Mouse (Mus musculus) heart, embryonic 13.5 days (tissue): ENCODE data around the gene Vkorc1. TPM values are rescaled to one million over a fixed set of nuclear protein-coding genes. Genes with fewer than 3 reads are reported as not detected.
"Not testable (repeated sequence)": the region's sequence is repeated elsewhere in the genome, so short reads cannot be mapped to it uniquely, and the experiment has no call there.

Experiments
- ATAC-seq: fragments of 200-750 bp; cut with Nextera tagmentation; 2 replicates; pipeline ENCODE4 v1.8.0; 2017; ENCODE audit warnings: moderate TSS enrichment; ENCODE audit not compliant: insufficient number of reproducible peaks, low FRiP score, low TSS enrichment; ENCODE audit errors: extremely low read depth
- H3K27ac ChIP-seq: fragments of 300-500 bp; sonication (generic); replicated peaks from 2 replicates; pipeline ENCODE4 v1.5.1; 2015; ENCODE audit warnings: moderate library complexity, mild to moderate bottlenecking, inconsistent platforms
- H3K27me3 ChIP-seq: fragments of 300-500 bp; sonication (generic); replicated peaks from 2 replicates; pipeline ENCODE4 v1.6.1; 2015; ENCODE audit warnings: mild to moderate bottlenecking, inconsistent platforms
- H3K36me3 ChIP-seq: fragments of 300-500 bp; sonication (generic); 2 replicates; pipeline ENCODE4 v1.6.1; 2015; ENCODE audit warnings: mild to moderate bottlenecking, inconsistent platforms
- H3K4me1 ChIP-seq: fragments of 300-500 bp; sonication (generic); 2 replicates; pipeline ENCODE4 v1.6.1; 2015; ENCODE audit warnings: inconsistent platforms
- H3K4me2 ChIP-seq: fragments of 300-500 bp; sonication (generic); 2 replicates; pipeline ENCODE4 v1.6.1; 2015; ENCODE audit warnings: inconsistent platforms, mild to moderate bottlenecking, moderate library complexity
- H3K4me3 ChIP-seq: fragments of 300-500 bp; sonication (generic); 2 replicates; pipeline ENCODE4 v1.5.1; 2015; ENCODE audit warnings: moderate library complexity, mild to moderate bottlenecking, inconsistent platforms
- H3K9ac ChIP-seq: fragments of 300-500 bp; sonication (generic); 2 replicates; pipeline ENCODE4 v1.6.1; 2015; ENCODE audit warnings: inconsistent platforms, mild to moderate bottlenecking, moderate library complexity
- H3K9me3 ChIP-seq: fragments of 300-500 bp; sonication (generic); 2 replicates; pipeline ENCODE4 v1.6.1; 2016; ENCODE audit warnings: inconsistent platforms
- WGBS: fragments of 180-500 bp; shearing (Covaris S2); methylation state at CpG from one replicate; pipeline ENCODE4 v1.1.7; 2015; ENCODE audit warnings: mixed read lengths; 5-methylcytosine and 5-hydroxymethylcytosine counted together
- polyA plus RNA-seq: library from polyadenylated mRNA; unstranded; fragments of >200 nt; fragmentation: Nextera tagmentation; extraction: Ambion mirVana; gene quantifications from 2 replicates; pipeline ENCODE4 v1.2.1, GENCODE M21; 2015

The Vkorc1 gene
- 109 and 120 TPM in 2 replicates for polyA plus RNA-seq

- peak; percentile 98 for ATAC-seq
- under 1% methylated on average over 26 of the region's 26 CpGs for WGBS
These were observed at the start of gene Vkorc1, which contains the start of gene Gm21974 for GRCm38 (mm10) chr7:127895442-127895841. Gene Vkorc1, minus strand, starts transcription at chr7:127895617. Gene Gm21974, minus strand, starts transcription at chr7:127895454.

DNA sequence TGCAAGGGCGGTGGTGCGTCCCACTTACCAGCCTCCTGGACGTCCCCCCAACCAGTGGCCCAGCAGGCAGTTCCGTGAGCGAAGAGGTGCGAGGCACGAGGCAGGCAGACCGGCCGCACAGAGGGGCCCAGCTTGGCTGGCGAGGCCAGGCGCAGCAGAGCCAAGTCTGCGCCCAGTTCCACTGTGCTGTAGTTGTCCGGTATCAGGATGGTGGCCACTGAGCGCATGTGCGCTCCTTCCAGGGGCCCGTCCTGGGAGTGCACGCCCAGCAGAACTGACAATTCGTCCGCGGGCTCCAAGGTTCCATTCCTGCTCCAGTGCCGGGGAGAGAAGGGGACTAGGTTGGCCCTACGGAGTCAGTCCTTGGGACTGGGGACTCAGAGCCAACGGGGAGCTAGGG, 49.2 kb upstream of the Vkorc1 start:
- Histone ChIP-seq H3K4me2 (peak overlapping the region; percentile 58), H3K27ac (no peak overlapping the region), H3K27me3 (peaks cover 46% of the 10 kb centered on the region), H3K36me3 (no peaks in the 10 kb centered on the region), H3K9me3 (no peaks in the 10 kb centered on the region), H3K9ac (peak overlapping the region; percentile 55), H3K4me1 (peaks cover 7% of the 10 kb centered on the region), H3K4me3 (peak overlapping the region; percentile 31)
- ATAC-seq: no peak
- WGBS: 5% methylated on average over 23 of the region's 23 CpGs

More at GRCm38 (mm10) chr7:127895442-127895841, at the start of gene Vkorc1, which contains the start of gene Gm21974:
- Histone ChIP-seq H3K4me3 (peak within 1 kb of the TSS; percentile 71), H3K9me3 (no peaks in the 10 kb centered on the region), H3K36me3 (peaks cover 27% of the 10 kb centered on the region), H3K9ac (peak within 1 kb of the TSS; percentile 86), H3K4me1 (peaks cover 27% of the 10 kb centered on the region), H3K4me2 (peak within 1 kb of the TSS; percentile 87), H3K27me3 (no peaks in the 10 kb centered on the region; the same call in 1 of the 2 replicates), H3K27ac (peak within 1 kb of the TSS; percentile 81)

DNA sequence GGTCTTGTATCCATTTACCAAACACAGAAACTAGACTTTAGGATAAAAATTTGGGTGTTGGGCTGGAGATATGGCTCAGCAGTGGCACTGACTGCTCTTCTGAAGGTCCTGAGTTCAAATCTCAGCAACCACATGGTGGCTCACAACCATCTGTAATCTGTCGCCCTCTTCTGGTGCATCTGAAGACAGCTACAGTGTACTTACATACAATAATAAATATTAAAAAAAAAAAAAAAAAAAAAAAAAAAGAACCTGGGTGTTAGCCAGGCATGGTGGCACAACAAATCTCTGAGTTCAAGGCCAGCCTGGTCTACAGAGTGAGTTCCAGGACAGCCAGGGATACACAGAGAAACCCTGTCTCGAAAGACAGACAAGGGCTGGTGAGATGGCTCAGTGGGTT, 46.7 kb upstream of the Vkorc1 start:
- H3K36me3 ChIP-seq, H3K4me1 ChIP-seq, ATAC-seq, H3K27ac ChIP-seq, H3K9me3 ChIP-seq, H3K4me3 ChIP-seq, H3K9ac ChIP-seq, H3K4me2 ChIP-seq: not testable (repeated sequence)
- H3K27me3 ChIP-seq: peaks cover 44% of the 10 kb centered on the region
- 52% methylated on average over 2 of the region's 2 CpGs for WGBS

GRCm38 (mm10) chr7:127936216-127936884, 40.9 kb upstream of the Vkorc1 start:
- Histone ChIP-seq H3K4me3 (peak overlapping the region; percentile 75), H3K36me3 (no peaks in the 10 kb centered on the region), H3K4me1 (peaks cover 26% of the 10 kb centered on the region), H3K4me2 (peak overlapping the region; percentile 100), H3K27me3 (no peaks in the 10 kb centered on the region), H3K9ac (peak overlapping the region; percentile 94), H3K9me3 (no peaks in the 10 kb centered on the region), H3K27ac (peak overlapping the region; percentile 66; the same call in 1 of the 2 replicates)
- ATAC-seq: no peak
- WGBS: 50% methylated on average over 18 of the region's 18 CpGs

- Histone ChIP-seq H3K4me3 (peak overlapping the region; percentile 75), H3K9ac (peak overlapping the region; percentile 94), H3K27me3 (no peaks in the 10 kb centered on the region), H3K4me2 (peak overlapping the region; percentile 100), H3K27ac (peak overlapping the region; percentile 66), H3K4me1 (peaks cover 28% of the 10 kb centered on the region), H3K36me3 (no peaks in the 10 kb centered on the region), H3K9me3 (no peaks in the 10 kb centered on the region)
- no peak; the same call in 1 of the 2 replicates for ATAC-seq
- WGBS: under 1% methylated on average over 38 of the region's 38 CpGs
These were observed 40.3 kb upstream of the Vkorc1 start for GRCm38 (mm10) chr7:127935748-127936159.

DNA sequence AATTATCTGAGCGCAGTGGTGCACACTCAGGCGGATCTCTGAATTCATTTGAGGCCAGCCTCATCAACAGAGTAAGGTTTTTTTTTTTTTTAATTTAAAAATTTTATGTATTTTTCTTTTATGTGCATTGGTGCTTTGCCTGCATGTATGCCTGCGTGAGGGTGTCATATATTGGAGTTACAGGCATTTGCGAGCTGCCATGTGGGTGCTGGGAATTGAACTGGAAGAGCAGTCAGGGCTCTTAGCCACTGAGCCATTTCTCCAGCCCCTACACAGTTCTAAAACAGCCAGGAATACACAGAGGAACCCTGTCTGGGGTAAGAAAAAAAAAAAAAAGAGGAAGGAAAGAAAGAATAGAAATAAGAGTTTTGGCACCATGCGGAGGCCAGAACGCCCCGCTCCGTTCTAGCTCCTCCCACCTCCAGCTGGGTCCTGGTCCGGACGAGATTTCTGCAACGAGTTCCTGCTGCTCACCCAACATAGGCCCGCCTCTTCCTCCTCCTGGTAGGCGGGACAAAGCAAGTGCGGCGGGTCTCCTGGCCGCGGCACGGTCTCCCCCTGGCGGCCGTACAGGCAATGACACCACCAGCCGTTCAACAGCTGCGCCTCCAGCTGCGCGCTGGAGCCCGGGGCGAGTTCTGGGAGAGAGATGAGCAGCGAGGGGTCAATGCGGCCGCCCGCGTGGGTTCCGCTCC, 39.8 kb upstream of the Vkorc1 start:
- Histone ChIP-seq H3K36me3 (no peaks in the 10 kb centered on the region), H3K4me1 (peaks cover 28% of the 10 kb centered on the region), H3K27me3 (peaks cover 6% of the 10 kb centered on the region), H3K9ac (peak overlapping the region; percentile 94), H3K4me2 (peak overlapping the region; percentile 100), H3K9me3 (no peaks in the 10 kb centered on the region), H3K27ac (peak overlapping the region; percentile 72), H3K4me3 (peak overlapping the region; percentile 75)
- ATAC-seq: peak; percentile 91
- 7% methylated on average over 32 of the region's 32 CpGs for WGBS

DNA sequence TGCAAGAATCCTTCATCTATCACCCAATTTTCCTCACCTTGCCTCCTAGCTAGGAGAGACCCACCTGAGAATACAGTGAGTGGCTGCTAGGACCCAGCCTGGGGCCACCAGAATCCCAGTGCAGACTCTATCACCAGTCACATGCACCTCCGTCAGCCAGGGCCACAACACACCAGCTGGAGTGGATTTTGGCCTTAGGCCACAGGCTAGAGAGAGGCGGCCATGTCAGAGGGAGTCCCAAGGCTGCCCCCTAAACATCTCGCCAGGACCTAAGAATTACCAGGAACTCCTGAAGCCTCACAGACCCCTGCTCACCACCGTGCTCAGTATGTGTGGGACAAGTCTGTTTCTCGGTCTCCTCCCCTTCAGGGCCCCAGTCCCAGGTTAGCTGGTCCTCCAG, 38.7 kb upstream of the Vkorc1 start:
- no peak for ATAC-seq
- Histone ChIP-seq H3K27me3 (peaks cover 17% of the 10 kb centered on the region), H3K36me3 (no peaks in the 10 kb centered on the region), H3K4me3 (no peak overlapping the region), H3K9ac (0 out of 2 replicates have a peak overlapping the region, but pooled peaks have one; percentile 14), H3K27ac (no peak overlapping the region), H3K4me1 (peaks cover 35% of the 10 kb centered on the region), H3K9me3 (no peaks in the 10 kb centered on the region), H3K4me2 (no peak overlapping the region)
- 88% methylated on average over 5 of the region's 5 CpGs for WGBS

GRCm38 (mm10) chr7:127932273-127933031, 37.0 kb upstream of the Vkorc1 start:
- H3K9me3 ChIP-seq: no peaks in the 10 kb centered on the region
- ATAC-seq: no peak
- H3K4me1 ChIP-seq: peaks cover 42% of the 10 kb centered on the region
- H3K36me3 ChIP-seq: no peaks in the 10 kb centered on the region
- H3K9ac ChIP-seq: no peak overlapping the region
- H3K27ac ChIP-seq: peak overlapping the region; percentile 54
- WGBS: 24% methylated on average over 13 of the region's 13 CpGs
- no peak overlapping the region for H3K4me3 ChIP-seq
- H3K27me3 ChIP-seq: peaks cover 29% of the 10 kb centered on the region
- H3K4me2 ChIP-seq: no peak overlapping the region

- WGBS: 41% methylated on average over 13 of the region's 13 CpGs
- H3K4me2 ChIP-seq: peak overlapping the region; percentile 31
- H3K27ac ChIP-seq: peak overlapping the region; percentile 54
- no peak overlapping the region for H3K4me3 ChIP-seq
- ATAC-seq: no peak
- peaks cover 42% of the 10 kb centered on the region for H3K4me1 ChIP-seq
- H3K27me3 ChIP-seq: peaks cover 29% of the 10 kb centered on the region
- H3K9me3 ChIP-seq: no peaks in the 10 kb centered on the region
- H3K9ac ChIP-seq: peak overlapping the region; percentile 61
- peaks cover 5% of the 10 kb centered on the region for H3K36me3 ChIP-seq
These were observed 36.1 kb upstream of the Vkorc1 start for GRCm38 (mm10) chr7:127931351-127932135.

DNA sequence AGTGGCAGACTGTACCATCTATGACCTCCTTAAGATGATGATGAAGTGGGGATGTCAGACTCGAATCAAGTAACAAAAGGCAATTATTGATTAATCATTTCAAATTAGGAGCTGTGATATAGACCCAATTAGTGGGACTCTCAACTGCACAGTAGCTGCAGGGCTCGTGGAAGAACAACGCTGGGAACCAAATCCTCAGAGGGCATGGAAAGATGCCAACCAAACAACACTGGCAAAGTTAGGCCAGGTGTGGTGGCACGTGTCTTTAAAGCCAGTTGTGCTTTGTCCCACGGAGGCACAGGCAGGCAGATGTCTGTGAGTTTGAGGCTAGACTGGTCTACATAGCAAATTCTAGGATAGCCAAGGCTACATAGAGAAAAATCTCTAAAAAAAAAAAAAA, 35.2 kb upstream of the Vkorc1 start:
- Histone ChIP-seq H3K27ac (no peak overlapping the region), H3K9me3 (no peaks in the 10 kb centered on the region), H3K4me2 (no peak overlapping the region), H3K4me3 (no peak overlapping the region), H3K27me3 (peaks cover 29% of the 10 kb centered on the region), H3K36me3 (peaks cover 14% of the 10 kb centered on the region), H3K4me1 (peaks cover 35% of the 10 kb centered on the region), H3K9ac (no peak overlapping the region)
- no peak for ATAC-seq
- WGBS: 82% methylated on average over 5 of the region's 5 CpGs
